In the genomic region with DNA sequence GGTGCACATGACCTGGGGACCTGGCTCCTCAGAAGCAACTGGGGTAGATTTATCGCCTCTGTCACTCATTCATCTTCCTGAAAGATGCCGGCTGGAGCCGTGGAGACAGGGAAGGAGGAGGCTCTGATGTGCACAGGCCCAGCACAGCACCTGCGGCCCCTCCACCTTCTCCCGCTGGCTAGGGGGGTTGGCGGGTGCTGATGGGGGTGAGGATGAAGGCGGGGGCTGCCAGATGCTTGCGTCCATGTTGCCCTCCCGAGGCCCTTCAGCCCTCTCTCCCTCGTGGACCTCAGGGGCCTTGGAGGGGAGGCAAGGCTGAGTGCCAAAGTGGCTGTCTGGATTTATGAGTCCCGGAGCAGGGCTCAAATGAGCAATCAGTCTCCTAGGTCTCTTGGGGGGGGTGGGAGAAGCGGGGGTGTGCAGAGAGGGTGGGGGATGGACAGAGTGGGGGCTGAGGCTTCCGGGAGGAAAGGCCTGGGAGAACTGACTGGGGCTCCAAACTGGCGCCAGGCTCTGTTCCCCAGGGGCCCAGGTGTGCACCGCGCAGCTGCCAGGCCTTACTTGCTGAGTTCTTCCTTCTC, we compare ENCODE assay signal across 9 mouse cellular contexts.
DNase-seq lines count a peak whose midpoint lies in the region; ATAC-seq and TF ChIP-seq lines count a peak whose summit lies in the region.
"Had no signal": no experiment of that assay in that cellular context is flagged by ENCODE, and none has a peak within 500 bp of the region (broad histone marks: within the 10 kb centered on the region; RNA-seq: fewer than 3 reads in every experiment).

No protein-coding gene starts in this region.

- ATAC-seq in embryonic facial prominence, embryonic 11.5 days (replicated peaks; ENCODE audit: insufficient number of reproducible peaks, low FRiP score, low TSS enrichment, low read depth), result no peak; the same call in 1 of the 2 replicates
- peak; percentile 71 for ATAC-seq in neural tube, embryonic 14.5 days (ENCODE audit: low read depth)

- H3K9me3 ChIP-seq in embryonic facial prominence, embryonic 11.5 days (replicated peaks; ENCODE audit: control insufficient read depth, low read length), result no peaks in the 10 kb centered on the region
- H3K9me3 ChIP-seq in neural tube, embryonic 14.5 days (ENCODE audit: control insufficient read depth, low read length), result no peaks in the 10 kb centered on the region

- H3K4me1 ChIP-seq in embryonic facial prominence, embryonic 11.5 days (ENCODE audit: control insufficient read depth, insufficient read depth, low read length), result no peaks in the 10 kb centered on the region
- H3K4me1 ChIP-seq in neural tube, embryonic 14.5 days (ENCODE audit: control insufficient read depth, insufficient read depth, low read length), result peaks cover 37% of the 10 kb centered on the region

- peak overlapping the region; percentile 53; the same call in 1 of the 2 replicates for H3K27ac ChIP-seq in layer of hippocampus, adult 2 months
- 0 out of 2 replicates have a peak overlapping the region, but pooled peaks have one; percentile 13 for H3K27ac ChIP-seq in embryonic facial prominence, embryonic 11.5 days (replicated peaks; ENCODE audit: low read depth, low read length)
- H3K27ac ChIP-seq in neural tube, embryonic 14.5 days (ENCODE audit: low read depth, low read length), result peak overlapping the region; percentile 52

- no peak overlapping the region for H3K4me3 ChIP-seq in layer of hippocampus, adult 2 months
- H3K4me3 ChIP-seq in embryonic facial prominence, embryonic 11.5 days (ENCODE audit: low read depth, low read length), result no peak overlapping the region
- no peak overlapping the region for H3K4me3 ChIP-seq in neural tube, embryonic 14.5 days (ENCODE audit: low read depth, low read length)

- 74% methylated on average over 16 of the region's 16 CpGs for WGBS in embryonic facial prominence, embryonic 11.5 days
- WGBS in neural tube, embryonic 14.5 days, result 24% methylated on average over 14 of the region's 16 CpGs

- H3K4me2 ChIP-seq in embryonic facial prominence, embryonic 11.5 days (ENCODE audit: low read depth, low read length), result no peak overlapping the region
- H3K4me2 ChIP-seq in neural tube, embryonic 14.5 days (ENCODE audit: low read depth, low read length), result no peak overlapping the region

- no peaks in the 10 kb centered on the region for H3K27me3 ChIP-seq in embryonic facial prominence, embryonic 11.5 days (ENCODE audit: control insufficient read depth, insufficient read depth, low read length)
- no peaks in the 10 kb centered on the region for H3K27me3 ChIP-seq in neural tube, embryonic 14.5 days (ENCODE audit: control insufficient read depth, insufficient read depth, low read length)

- H3K9ac ChIP-seq in embryonic facial prominence, embryonic 11.5 days (replicated peaks; ENCODE audit: low read length), result no peak overlapping the region
- no peak overlapping the region for H3K9ac ChIP-seq in neural tube, embryonic 14.5 days (replicated peaks; ENCODE audit: low read depth, low read length)

- no peak for TF ChIP-seq CTCF in layer of hippocampus, adult 2 months (conservative IDR thresholded peaks at IDR 0.05)

- DNase-seq in layer of hippocampus, adult 2 months (ENCODE audit: low spot score in 2 of 2), result no peak
- DNase-seq in layer of hippocampus, postnatal 36 days, result no peak
- DNase-seq in embryonic facial prominence, embryonic 11.5 days (ENCODE audit: low spot score), result no peak
- DNase-seq in kidney, postnatal 10 days, result peak; percentile 76
- DNase-seq in frontal cortex, postnatal 10 days (ENCODE audit: low spot score in 2 of 2), result no peak
- no peak for DNase-seq in right cerebral cortex, postnatal 25 days
- no peak for DNase-seq in lung, postnatal 10 days
- DNase-seq: gastrocnemius, postnatal 10 days had no signal

- peaks cover 7% of the 10 kb centered on the region; the same call in 1 of the 2 replicates for H3K36me3 ChIP-seq in embryonic facial prominence, embryonic 11.5 days (replicated peaks; ENCODE audit: control insufficient read depth, insufficient read depth, low read depth, low read length)
- H3K36me3 ChIP-seq in neural tube, embryonic 14.5 days (ENCODE audit: control insufficient read depth, insufficient read depth, low read length), result peaks cover 19% of the 10 kb centered on the region; the same call in 1 of the 2 replicates
